Mouse (Mus musculus) E14TG2a.4 (cell line): Measurements from ENCODE around the gene Arpc3.
"Not testable (repeated sequence)": the region's sequence is repeated elsewhere in the genome, so short reads cannot be mapped to it uniquely, and the experiment has no call there.

Source experiments
- CTCF ChIP-seq: conservative IDR thresholded peaks from 2 replicates; pipeline ENCODE4 v1.5.1; 2014; ENCODE audit warnings: low read length
- NANOG ChIP-seq: IDR thresholded peaks from 2 replicates; pipeline ENCODE4 v1.6.1; 2014; ENCODE audit warnings: borderline replicate concordance, low read length, mixed read lengths
- POU5F1 ChIP-seq: IDR thresholded peaks from 2 replicates; pipeline ENCODE4 v1.6.1; 2014; ENCODE audit warnings: low read length, borderline replicate concordance

DNA sequence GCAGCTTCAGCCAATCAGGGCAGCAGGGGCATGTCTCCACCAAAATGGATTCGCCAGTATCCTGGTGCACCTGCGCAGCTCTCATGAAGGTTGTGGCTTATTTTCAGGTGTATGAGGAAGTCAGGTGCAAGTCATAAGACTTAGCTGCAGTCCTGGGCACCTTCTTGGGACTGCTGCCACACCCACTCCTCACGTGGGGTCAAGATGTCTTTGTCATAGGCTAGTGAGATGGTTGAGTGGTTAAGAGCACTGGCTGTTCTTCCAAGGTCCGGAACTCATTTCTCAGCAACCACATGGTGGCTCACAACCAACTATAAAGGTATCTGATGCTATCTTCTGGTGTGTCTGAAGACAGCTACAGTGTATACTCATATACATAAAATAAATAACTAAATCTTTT is 29.0 kb downstream of the Arpc3 start:
- not testable (repeated sequence) for TF ChIP-seq CTCF, POU5F1, NANOG
